Mouse (Mus musculus): Measurements from ENCODE around the gene Osbpl3.

DNA sequence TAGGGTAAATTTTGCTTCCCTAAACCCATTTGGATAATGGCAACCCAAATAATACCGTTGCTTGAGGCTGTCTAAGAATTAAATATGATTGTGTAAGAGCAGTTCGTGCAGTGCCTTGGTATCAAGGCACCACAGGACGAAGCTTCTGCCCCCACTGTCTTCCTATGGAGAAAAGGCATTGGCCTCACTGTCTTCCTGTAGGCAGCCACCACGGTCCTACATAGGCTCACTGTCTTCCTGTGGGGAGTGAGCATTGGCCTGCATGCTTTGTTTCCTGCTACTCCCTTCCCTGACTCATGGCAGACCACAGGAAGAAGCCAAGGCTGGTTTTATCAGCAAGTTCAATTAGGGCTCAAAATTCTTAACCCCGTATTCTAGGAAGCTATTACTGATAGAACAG lies 3.3 kb upstream of the Osbpl3 start:
- TF ChIP-seq CTCF (IDR thresholded peaks at IDR 0.05; ENCODE audit: low read depth, low read length) (no peak), GATA1 (IDR thresholded peaks at IDR 0.05; ENCODE audit: borderline replicate concordance, low read length) (no peak), TAL1 (conservative IDR thresholded peaks at IDR 0.05; ENCODE audit: low read depth, low read length) (no peak), POLR2AphosphoS5 (IDR thresholded peaks at IDR 0.05; ENCODE audit: insufficient replicate concordance, low read depth, low read length) (no peak), GATA2 (IDR thresholded peaks at IDR 0.05; ENCODE audit: borderline replicate concordance, low read depth, low read length) (no peak)
